Mouse (Mus musculus): ENCODE measurements at regions not wholly inside any gene's neighbourhood (a gene's known extent, or its start where the extent isn't known, plus 50 kb on each side); places are given as distances from the start of the nearest gene placed in this dataset.

DNA sequence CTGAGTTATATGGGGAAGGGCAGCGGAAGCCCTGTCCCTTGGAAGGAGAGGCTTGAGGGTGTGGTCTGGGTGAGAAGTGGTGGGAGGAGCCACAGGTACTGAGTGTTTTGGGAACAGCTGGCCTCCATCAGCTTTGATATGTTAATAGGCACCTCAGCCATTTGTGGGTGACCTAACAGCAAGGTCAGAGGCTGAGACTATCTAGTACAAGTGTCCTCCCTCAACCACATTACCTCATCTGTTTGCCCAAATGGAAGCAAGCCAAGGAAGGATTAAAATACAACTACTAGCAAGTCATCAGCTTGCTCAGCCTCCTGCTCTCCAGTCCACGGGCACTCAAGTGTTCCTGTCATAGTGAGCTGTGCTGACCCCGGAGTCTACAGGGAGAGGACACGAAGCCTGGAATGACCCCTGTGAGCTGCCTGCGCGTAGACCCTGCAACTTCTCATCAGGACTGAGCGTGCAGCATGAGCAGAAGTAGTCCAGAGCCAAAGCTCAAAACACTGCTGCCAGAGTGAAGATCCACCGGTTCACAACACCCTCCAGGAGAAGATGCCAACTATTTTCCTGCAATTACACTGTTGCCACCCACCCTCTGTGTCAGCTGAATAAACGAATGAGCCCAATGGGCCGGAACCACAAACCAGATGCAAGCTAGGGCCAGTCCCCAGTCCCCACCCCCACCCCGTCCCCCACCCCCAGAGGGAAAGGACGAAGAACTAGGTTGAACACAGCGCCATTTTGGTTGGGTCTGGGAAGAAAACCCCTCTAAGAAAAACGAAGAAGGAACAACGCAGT is 239.6 kb downstream of the Qk start:
- in situ Hi-C loops (cut with MboI, MseI), result loop anchor here in 1 of 2 experiments (5.0 kb wide), 1 partner anchor 908 kb away; no protein-coding TSS in a partner anchor

DNA sequence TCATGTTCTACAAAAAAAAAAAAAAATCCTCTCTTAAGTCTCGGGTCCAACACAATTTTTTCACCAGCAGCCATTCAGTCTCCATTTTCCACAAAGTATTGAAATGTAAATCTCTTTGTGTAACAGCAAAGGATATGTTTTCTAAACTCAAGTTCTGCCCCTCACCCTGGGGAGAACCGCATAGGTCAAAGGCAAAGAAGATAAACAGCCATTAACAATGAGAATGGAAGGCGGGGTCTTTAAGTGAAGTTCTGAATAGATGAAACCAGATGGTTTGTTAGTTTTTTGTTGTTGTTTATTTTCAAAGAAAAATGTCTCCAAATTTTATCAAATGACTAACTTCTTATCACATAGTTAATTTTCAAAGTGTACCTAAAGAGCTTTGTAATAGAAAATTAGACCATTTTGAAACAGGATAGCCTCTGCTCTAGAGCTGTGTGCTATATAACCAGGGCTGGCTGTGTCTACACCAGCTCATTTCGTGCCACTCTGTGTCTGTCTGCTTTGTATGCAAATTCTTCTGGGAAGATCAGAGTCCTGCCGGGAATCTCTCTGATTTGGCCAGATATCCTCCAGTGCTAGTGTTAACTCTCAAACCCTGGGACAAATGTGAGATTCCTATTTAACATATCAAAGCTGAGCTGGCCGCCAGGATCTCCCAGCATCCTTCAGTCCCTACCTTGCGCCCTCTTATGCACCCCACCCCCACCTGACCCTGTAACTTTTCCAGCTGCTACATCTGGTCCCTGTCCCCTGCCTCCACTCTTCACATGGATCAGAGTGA is 240.9 kb downstream of the Qk start:
- in situ Hi-C loops (cut with MboI, MseI), result no loop called here

- in situ Hi-C loops (cut with MboI, MseI), result no loop called here
These were observed 246.4 kb downstream of the Qk start for GRCm38 (mm10) chr17:10073301-10073700.

GRCm38 (mm10) chr17:10069251-10069650 is 250.4 kb downstream of the Qk start:
- in situ Hi-C loops (cut with MboI, MseI), result no loop called here

- in situ Hi-C loops (cut with MboI, MseI), result no loop called here
These were observed 254.5 kb downstream of the Qk start for GRCm38 (mm10) chr17:10065131-10065530.

DNA sequence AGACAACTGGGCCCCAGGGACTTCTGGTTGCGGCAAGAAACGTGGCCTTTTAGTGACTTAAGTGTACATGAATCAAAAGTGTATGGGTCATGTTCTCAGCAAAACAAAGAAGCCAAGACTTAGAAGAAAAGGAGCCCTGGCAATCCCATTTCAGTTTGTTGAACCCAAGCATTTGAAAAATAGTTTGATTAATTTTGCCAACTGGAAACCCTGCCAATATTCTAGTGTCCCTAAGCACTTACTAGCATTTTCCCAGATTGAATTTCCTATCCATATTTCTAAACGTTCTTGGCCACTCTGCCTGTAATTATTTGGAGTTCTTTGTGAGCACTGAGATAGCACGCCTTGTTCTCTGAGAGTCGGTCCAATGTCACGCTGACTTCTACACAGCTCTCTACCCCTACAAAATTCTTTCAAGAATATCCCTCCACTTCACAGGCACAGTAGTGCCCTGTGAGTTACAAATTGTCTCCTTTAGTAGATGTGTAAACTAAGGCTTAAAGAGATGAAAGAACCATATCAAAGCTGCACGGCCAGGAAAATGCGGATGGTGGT is 257.0 kb downstream of the Qk start:
- in situ Hi-C loops (cut with MboI, MseI), result loop anchor here in 1 of 2 experiments (5.0 kb wide), 1 partner anchor 1075 kb away; no protein-coding TSS in a partner anchor

- in situ Hi-C loops (cut with MboI, MseI), result no loop called here
These were observed 261.9 kb downstream of the Qk start for GRCm38 (mm10) chr17:10057736-10058135.

GRCm38 (mm10) chr17:10056096-10056495 is 263.6 kb downstream of the Qk start:
- in situ Hi-C loops (cut with MboI, MseI), result no loop called here

DNA sequence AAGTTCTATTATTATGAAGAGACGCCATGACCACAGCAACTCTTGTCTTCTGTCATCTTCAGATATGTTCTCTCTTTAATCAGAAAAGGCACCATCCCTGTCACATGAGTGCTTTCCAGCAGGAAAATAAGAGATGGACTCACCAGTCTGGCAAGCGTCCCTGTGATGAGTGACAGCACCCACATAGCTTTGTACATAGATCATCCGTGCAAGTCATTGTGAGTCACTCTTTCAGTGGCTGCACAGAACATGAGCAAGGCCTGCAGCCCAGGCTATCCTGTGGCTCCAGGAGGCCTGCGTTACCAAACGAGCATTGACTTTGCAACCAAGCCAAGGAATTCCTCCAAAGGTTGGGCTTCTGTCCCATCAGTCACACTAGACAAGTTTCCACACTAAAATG is 265.3 kb downstream of the Qk start:
- in situ Hi-C loops (cut with MboI, MseI), result no loop called here

DNA sequence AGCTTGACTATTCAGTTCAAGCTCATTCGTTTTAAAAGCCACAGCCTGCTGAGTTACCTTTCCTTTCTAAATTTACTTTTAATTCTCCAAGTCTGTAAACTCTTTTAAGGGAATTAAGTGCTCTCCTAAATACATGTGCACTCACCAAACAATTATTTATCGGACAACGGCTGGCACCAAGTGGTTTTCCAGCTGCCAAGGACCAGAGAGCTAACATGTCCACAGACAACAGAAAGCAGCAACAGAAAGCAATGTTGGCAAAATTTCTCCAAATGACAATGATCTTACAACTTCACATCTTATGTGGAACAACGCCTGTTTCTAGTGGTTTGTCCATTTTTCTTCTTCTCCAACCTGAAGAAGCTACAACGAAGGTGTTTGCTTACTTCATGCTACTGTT is 275.3 kb downstream of the Qk start:
- in situ Hi-C loops (cut with MboI, MseI), result no loop called here

GRCm38 (mm10) chr17:10042042-10042652 is 277.5 kb downstream of the Qk start:
- in situ Hi-C loops (cut with MboI, MseI), result no loop called here

DNA sequence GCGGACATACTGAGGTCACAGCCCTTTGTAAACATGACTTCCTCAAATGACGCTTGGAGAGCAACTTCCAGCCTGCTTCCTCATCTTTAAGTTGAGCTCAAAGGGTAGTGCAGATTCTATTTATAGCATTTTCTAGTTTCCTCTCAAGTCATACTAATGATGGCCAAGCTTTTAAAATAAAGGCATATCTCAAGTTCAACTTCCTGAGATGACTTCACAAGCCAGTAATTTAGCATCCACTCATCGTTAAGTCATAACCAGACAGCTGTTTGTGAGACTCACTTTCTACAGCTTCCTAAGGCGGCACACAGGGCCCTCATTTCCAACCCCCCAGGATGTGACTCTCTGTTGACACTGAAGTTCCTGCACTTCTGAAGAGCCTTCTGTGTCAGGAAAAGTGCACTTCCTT is 278.7 kb downstream of the Qk start:
- in situ Hi-C loops (cut with MboI, MseI), result no loop called here

DNA sequence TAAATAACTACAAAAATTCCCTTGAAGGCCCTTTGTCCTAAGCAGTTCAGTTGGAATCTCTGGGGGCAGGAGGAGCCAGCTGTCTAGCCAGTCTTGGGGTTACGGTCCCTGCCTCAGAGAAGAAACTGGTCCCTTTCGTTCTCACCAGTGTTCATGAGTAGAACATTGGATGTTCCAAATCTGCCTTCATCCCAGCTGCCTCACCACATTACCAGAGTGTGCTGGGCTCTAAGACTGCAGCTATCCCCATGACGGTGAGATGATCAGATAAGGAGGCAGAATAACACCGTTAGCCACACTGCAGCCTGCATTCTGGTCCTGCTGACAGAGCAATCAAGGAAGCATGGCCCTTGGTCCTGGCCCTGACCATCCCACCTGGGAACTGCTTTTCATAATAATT is 279.3 kb downstream of the Qk start:
- in situ Hi-C loops (cut with MboI, MseI), result no loop called here

DNA sequence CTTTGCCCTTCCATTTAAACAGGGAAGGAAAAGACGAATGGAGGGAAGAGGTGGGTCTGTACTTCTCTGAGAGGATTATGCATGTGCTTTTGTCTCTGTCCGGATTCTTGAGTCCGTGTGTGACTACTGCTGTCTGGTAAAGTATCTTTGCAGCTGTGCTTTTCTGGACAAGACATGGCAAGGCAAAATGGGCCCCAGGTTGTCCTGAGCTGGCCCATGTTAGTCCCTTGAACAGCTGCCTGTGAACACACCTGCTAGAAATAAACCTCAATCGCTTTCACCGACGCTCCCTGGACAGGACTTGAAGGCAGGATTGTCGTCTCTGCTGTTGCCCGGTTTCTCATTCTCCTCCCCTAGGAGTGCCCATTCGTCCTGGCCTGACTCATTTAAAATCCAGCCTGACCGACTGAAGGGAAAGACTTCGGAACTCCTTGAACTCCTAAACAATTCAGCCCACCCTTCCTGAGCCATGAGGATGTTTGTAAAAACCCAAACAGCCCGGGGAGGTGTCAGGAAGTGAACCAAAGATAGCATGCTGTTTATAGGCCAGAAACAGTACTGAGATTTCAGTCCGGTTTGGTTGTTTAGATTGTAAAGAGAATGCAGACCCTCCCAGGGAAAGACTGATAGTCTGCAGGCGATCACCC is 281.7 kb downstream of the Qk start:
- in situ Hi-C loops (cut with MboI, MseI), result no loop called here

- in situ Hi-C loops (cut with MboI, MseI), result no loop called here
These were observed 286.1 kb downstream of the Qk start for GRCm38 (mm10) chr17:10033510-10033909.

GRCm38 (mm10) chr17:10031033-10031432 is 288.6 kb downstream of the Qk start:
- in situ Hi-C loops (cut with MboI, MseI), result no loop called here

DNA sequence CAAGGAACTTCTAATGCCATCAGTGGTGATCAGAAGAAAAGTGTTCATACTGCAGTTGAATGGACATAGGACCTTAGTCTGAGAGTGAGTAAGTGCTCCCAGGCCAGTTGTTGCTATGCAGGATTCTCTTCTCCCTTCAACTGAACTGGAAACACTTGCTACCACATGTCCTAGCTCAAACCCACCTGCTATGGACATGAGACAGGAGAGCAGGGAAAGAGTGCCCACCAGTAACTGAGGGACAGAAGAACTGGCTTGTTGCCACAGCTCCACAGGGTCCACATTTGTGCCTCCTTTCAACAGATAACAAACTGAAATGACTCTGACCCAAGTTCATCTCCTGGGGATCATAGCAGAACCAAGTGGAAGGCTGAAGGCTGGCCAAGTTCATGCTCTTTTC is 292.9 kb downstream of the Qk start:
- in situ Hi-C loops (cut with MboI, MseI), result no loop called here

DNA sequence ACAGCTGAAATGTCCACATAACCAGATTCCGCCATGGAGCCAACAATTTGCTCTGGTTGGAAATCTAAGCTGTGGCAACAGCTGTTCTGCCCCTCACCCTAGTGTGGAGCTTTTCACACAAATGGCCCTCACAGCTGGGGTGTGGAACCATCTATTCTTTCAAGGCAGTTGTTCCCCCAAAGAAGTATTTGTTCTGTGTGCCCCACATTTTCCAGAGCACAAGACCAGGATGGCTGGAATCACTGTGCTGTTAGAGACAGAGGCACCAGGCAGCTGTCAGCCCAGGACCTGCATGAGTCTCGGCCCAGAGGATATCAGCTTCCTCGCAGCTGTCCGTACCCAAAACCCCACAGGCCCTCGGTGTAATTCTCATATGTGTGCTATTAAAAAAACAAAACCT is 294.4 kb downstream of the Qk start:
- in situ Hi-C loops (cut with MboI, MseI), result no loop called here

- in situ Hi-C loops (cut with MboI, MseI), result no loop called here
These were observed 295.3 kb downstream of the Qk start for GRCm38 (mm10) chr17:10024323-10024722.

DNA sequence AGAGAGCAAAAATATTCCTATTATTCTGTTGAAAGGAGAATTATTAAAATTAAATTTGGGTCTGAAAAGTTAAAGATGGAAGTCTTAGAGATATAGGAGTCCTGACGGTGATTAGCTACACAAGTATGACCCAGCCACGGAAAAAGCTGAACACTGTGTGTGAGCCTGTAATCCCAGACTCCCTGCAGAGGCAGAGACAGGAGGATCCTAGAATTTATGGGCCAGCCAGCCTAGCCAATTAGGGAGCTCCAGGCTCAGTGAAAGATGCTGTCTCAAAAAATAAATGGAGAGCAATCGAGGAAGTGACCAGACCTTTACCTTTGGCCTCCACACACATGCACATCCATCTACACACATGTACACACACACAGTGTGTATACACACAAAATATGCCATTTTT is 307.5 kb downstream of the Qk start:
- in situ Hi-C loops (cut with MboI, MseI), result no loop called here

DNA sequence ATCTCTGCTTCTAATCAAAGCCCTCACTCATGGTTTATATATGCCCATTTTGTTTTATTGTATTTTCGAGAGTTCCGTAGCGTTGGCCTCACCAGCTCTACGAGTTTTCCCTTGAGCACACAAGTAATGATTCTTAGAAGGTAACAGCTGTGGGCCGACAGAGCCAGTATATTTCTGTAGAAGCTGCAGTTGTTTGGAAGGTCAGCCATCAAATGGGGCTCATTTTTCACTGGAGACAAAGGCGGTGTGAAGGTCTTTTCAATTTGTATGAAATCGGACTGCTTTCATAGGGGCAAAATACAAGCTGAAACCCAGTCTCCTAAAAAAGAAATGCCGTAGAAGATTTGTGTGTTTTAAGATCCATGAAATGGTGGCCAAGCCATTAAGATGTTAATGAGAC is 307.9 kb downstream of the Qk start:
- in situ Hi-C loops (cut with MboI, MseI), result no loop called here

Measured in T-helper 17 cell (primary cell).